Mouse (Mus musculus) cerebellum, adult 2 months (tissue): ENCODE results near the gene Mtrf1l. TPM values are rescaled to one million over a fixed set of nuclear protein-coding genes. Genes with fewer than 3 reads are reported as not detected.

Experiments
- DNase-seq, 2 experiments: peaks; one replicate each; pipeline ENCODE4 v3.0.0; 2021
- H3K27ac ChIP-seq: fragments of 200-500 bp; 2 replicates; pipeline ENCODE4 v1.5.1; 2012; ENCODE audit warnings: low read length, control low read depth, inconsistent platforms; ENCODE audit not compliant: insufficient read depth
- H3K27me3 ChIP-seq: fragments of 200-500 bp; 2 replicates; pipeline ENCODE4 v1.6.1; 2012; ENCODE audit warnings: inconsistent platforms, mild to moderate bottlenecking, low read length, moderate library complexity; ENCODE audit not compliant: control insufficient read depth, insufficient read depth
- H3K4me1 ChIP-seq: fragments of 200-500 bp; 2 replicates; pipeline ENCODE4 v1.6.1; 2011; ENCODE audit warnings: low read length; ENCODE audit not compliant: control insufficient read depth, insufficient read depth
- H3K4me3 ChIP-seq: fragments of 200-500 bp; replicated peaks from 2 replicates; pipeline ENCODE3; 2011; ENCODE audit warnings: mild to moderate bottlenecking, low read depth, low read length, control low read depth; ENCODE audit not compliant: insufficient read depth
- CTCF ChIP-seq: fragments of 200-500 bp; IDR thresholded peaks from 2 replicates; pipeline ENCODE4 v1.5.1; 2011; ENCODE audit warnings: low read depth, mild to moderate bottlenecking, control low read depth, low read length, moderate library complexity, borderline replicate concordance; ENCODE audit not compliant: insufficient read depth
- POLR2A ChIP-seq: fragments of 200-500 bp; IDR thresholded peaks from 2 replicates; pipeline ENCODE4 v1.6.1; 2011; ENCODE audit warnings: low read length, control low read depth, borderline replicate concordance; ENCODE audit not compliant: insufficient read depth
- WGBS: fragments of 180-500 bp; shearing (Covaris S2); methylation state at CpG from one replicate; pipeline ENCODE4 v1.1.7; 2018; 5-methylcytosine and 5-hydroxymethylcytosine counted together
- polyA plus RNA-seq: library from polyadenylated mRNA; depleted of rRNA; stranded (reverse); fragments of >200 nt; gene quantifications from 2 replicates; pipeline ENCODE4 v1.2.3, GENCODE M21; 2012; rRNA removed

The Mtrf1l gene
- 5.8 and 7.0 TPM in 2 replicates for polyA plus RNA-seq

GRCm38 (mm10) chr10:5823740-5824491 lies at the start of gene Mtrf1l:
Gene Mtrf1l, minus strand, starts transcription at chr10:5823910.
- Histone ChIP-seq H3K27me3 (no peaks in the 10 kb centered on the region), H3K4me3 (peak within 1 kb of the TSS; percentile 83), H3K27ac (peak within 1 kb of the TSS; percentile 61), H3K4me1 (peaks cover 3% of the 10 kb centered on the region; the same call in 1 of the 2 replicates)
- DNase-seq: peak; percentile 95 to 96
- TF ChIP-seq POLR2A (peak; percentile 46; the same call in 1 of the 2 replicates), CTCF (no peak)
- WGBS: under 1% methylated on average over 47 of the region's 47 CpGs

GRCm38 (mm10) chr10:5871081-5871480 lies 47.4 kb upstream of the Mtrf1l start:
- Histone ChIP-seq H3K27ac (no peak overlapping the region), H3K4me3 (no peak overlapping the region), H3K27me3 (no peaks in the 10 kb centered on the region), H3K4me1 (peaks cover 3% of the 10 kb centered on the region; the same call in 1 of the 2 replicates)
- WGBS: 79% methylated on average over 4 of the region's 4 CpGs
- DNase-seq: no peak
- no peak for TF ChIP-seq POLR2A
- no peak for TF ChIP-seq CTCF

GRCm38 (mm10) chr10:5867981-5868552 lies 44.4 kb upstream of the Mtrf1l start:
- 18% methylated on average over 11 of the region's 11 CpGs for WGBS
- H3K4me3 ChIP-seq: no peak overlapping the region
- no peak overlapping the region for H3K27ac ChIP-seq
- H3K27me3 ChIP-seq: no peaks in the 10 kb centered on the region
- peak; percentile 42 to 71 for DNase-seq
- peaks cover 3% of the 10 kb centered on the region; the same call in 1 of the 2 replicates for H3K4me1 ChIP-seq
- TF ChIP-seq POLR2A (no peak), CTCF (no peak)

GRCm38 (mm10) chr10:5865996-5866395 lies 42.3 kb upstream of the Mtrf1l start:
- 95% methylated on average over 2 of the region's 2 CpGs for WGBS
- Histone ChIP-seq H3K27me3 (no peaks in the 10 kb centered on the region), H3K27ac (no peak overlapping the region), H3K4me1 (peaks cover 3% of the 10 kb centered on the region; the same call in 1 of the 2 replicates), H3K4me3 (no peak overlapping the region)
- no peak for DNase-seq
- no peak for TF ChIP-seq POLR2A
- TF ChIP-seq CTCF: no peak

- no peak for DNase-seq
- TF ChIP-seq POLR2A (no peak), CTCF (no peak)
- Histone ChIP-seq H3K4me1 (peaks cover 2% of the 10 kb centered on the region; the same call in 1 of the 2 replicates), H3K27me3 (no peaks in the 10 kb centered on the region), H3K4me3 (no peak overlapping the region), H3K27ac (no peak overlapping the region)
- WGBS: 98% methylated on average over 3 of the region's 3 CpGs
Observed at GRCm38 (mm10) chr10:5862669-5863068, 39.0 kb upstream of the Mtrf1l start.

- WGBS: 89% methylated on average over 3 of the region's 3 CpGs
- Histone ChIP-seq H3K27ac (no peak overlapping the region), H3K4me1 (no peaks in the 10 kb centered on the region), H3K27me3 (no peaks in the 10 kb centered on the region), H3K4me3 (no peak overlapping the region)
- TF ChIP-seq POLR2A: no peak
- TF ChIP-seq CTCF: no peak
- DNase-seq: no peak
Observed at GRCm38 (mm10) chr10:5860849-5861248, 37.1 kb upstream of the Mtrf1l start.

GRCm38 (mm10) chr10:5859729-5860128 lies 36.0 kb upstream of the Mtrf1l start:
- no peak overlapping the region for H3K27ac ChIP-seq
- no peak for DNase-seq
- 82% methylated on average over 4 of the region's 4 CpGs for WGBS
- no peak for TF ChIP-seq POLR2A
- no peak for TF ChIP-seq CTCF
- H3K4me1 ChIP-seq: no peaks in the 10 kb centered on the region
- H3K4me3 ChIP-seq: no peak overlapping the region
- no peaks in the 10 kb centered on the region for H3K27me3 ChIP-seq
